Mouse (Mus musculus): ENCODE data around the gene Nr1h4.
"Not testable (repeated sequence)": the region's sequence is repeated elsewhere in the genome, so short reads cannot be mapped to it uniquely, and the experiment has no call there.

Gene Nr1h4

GRCm38 (mm10) chr10:89532929-89533727, at the start of gene Nr1h4:
TSS of gene Nr1h4 (minus strand) at chr10:89533585.
- DNase-seq = peak; percentile 66 to 76

DNA sequence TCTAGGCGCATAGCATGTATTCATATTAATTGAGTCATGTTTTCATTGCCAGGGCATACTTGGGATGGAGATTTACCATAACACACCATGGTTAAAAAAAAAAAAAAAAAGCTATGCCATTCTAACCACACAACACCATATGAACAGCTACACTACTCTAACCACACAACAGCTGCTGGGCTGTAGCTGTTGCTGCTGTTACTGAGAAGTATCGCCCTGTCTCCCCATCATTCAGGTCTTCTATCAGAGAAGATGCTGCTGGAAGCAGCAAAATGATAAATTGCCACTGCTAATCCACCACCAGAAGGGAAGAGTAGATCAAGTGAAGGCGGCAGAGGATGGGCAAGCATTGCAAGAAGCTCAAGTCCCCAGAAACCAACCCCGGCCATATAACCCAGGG, 45.4 kb upstream of the Nr1h4 start:
- DNase-seq = no peak

DNA sequence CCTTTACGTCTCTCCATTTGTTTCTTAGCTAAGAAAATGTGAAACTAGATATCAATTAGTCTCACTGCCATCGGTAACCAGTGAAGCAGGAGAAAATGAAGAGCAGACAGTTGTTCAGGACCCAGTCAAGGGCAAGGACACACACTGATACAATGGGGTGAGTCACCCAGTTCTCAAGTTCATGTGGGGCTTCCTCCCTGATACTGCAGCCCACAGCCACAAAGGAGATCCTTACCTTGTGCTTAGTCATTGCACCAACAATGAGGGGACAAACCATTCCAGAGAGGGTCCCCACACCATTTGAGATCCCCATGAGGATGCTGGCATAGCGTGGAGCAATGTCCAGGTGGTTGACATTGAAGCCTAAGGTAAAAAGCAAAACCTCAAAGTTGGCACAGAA, 44.3 kb upstream of the Nr1h4 start:
- DNase-seq = no peak

DNA sequence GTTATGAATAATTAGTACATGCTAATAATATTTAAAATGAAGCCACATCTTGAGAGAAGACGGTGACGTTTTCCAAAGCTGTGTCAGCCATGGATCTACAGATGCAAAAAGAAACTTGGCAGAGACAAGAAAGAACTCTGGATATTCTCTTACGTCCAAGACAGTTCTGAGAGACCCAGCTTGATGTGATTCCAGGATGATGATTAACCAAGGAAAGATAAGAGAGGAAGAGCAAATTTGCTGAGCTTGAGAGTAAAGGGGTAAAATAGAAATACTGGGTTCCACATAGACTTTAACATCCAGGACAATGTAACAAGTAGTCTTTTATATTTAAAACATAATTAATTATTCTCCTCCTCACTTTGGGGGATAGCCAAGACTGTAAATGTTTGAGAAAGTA, 40.0 kb upstream of the Nr1h4 start:
- no peak for DNase-seq

DNA sequence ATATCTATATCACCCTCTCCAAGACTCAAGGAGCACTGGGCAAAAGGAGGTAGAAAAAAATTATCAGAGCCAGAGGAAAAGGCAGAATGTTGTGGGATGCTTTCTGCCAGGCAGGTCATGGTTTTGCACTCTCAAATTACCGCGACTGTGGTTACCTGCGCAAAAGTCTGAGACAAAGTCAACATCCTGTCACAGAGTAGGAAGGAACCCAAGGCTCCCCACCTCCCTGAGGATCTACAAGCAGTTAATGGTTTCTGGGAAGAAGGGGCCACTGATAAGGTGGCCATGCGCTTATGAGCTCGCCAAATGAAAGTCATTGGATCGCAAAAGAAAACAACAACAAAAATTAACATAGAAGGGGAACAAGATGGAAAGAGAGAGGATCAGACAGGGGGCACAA, 39.6 kb upstream of the Nr1h4 start:
- DNase-seq = no peak

DNA sequence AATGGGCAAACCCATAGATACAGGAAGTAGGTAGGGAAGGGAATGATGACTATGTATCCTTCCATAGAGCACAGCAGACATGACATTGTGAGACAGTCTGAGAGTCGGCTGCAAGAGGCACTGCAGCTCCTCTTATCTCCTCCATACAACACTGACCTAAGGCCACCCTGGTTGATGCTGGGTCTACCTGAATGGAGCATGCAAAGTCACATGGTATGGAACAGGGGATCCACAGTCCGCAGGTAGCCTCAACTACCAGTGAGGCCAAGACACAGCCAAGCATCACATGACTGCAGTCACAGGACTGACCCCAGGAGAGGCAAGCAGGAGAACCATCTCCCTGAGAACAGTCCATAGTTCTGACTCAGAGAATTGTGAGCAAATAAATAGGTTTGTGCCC, 34.0 kb upstream of the Nr1h4 start:
- no peak for DNase-seq

DNA sequence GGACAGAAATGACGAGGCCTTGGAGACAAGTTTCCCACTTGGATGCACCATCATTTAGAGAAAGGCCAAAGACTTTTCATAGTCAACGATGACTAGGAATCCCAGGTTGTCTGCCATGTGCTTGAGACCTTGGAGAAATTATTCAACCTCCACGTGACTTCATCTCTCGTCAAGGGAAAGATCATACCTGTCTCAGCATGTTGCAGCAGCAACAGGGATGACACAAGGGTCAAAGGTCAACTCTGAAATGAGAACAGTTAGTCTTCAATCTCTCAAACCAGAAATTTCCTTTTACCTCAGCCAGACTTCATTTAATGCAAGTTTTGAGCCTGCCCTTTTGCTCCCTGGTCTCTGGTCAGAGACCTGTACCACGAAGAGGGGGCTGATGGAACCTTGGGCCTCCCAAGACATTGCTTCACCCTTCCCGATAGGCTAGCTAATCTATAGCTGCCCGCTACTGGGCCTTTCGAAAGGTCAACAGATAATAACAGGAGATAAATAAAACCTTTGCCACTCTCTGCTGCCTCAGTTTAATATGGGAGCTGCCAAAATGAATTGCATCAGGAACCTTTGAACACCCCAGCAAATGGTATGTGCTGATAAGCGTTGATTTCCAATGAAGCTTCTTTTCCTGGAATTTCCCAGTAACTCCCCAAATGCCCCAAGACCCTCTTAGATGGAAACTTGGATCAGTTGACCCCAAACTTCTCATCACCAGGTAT, 32.1 kb upstream of the Nr1h4 start:
- DNase-seq = no peak

DNA sequence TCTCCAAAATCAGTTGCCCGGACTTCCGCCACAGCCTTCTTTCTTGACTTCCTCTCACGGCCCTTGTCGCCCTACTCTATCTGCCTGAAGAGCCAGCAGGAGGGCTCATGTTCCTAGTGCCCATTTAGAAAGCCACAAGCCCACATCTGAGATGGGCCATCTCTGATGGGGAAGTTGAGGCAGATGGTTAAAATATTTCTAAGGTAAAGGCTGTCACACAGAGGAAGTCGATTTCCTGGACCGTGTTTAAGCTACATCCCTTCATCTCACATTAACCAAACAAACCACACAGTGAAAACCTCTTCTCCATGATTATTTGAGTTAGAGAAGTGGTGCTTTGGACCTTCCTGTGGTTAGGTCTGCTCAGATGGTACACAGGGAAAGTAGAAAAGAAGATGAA, 28.7 kb upstream of the Nr1h4 start:
- no peak for DNase-seq

GRCm38 (mm10) chr10:89559351-89559750, 26.0 kb upstream of the Nr1h4 start:
- no peak for DNase-seq

DNA sequence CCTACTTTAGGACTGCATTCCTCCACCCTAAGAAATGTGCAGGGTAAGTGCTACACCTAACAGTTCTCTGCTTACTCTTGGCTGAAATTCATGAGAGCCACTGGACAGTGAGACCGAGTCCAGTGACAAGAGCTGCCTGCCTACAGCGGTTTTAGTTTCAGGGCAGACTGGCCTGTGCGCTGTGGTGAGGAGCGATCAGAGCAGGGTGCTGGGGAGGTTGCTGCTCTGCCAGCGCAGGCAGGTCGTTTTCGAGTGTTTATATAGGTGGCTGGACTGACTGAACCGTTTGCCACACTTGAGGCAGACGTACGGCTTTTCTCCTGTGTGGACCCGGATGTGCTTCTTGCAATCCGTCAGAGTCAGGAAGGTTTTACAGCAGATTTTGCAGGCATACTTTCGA, 21.5 kb upstream of the Nr1h4 start:
- DNase-seq = not testable (repeated sequence)

DNA sequence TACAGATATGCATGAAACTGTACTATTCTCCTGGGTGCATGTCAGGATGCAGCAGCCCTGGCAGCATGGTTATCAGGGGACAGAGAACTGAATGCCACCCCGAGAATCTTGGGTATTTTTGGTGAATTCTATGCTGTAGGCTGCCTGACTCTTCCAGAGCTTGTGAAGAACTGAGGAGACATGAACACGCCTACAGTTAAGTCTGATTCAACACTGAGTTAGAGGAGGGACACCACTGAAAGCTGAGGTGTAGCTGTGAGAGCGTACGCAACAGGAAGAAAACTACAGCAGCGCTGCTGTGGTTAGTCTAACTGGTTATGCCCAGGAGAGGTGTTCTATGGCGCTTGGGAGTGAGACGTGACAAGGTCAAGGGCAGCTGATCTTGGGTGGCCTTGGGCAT, 20.5 kb upstream of the Nr1h4 start:
- not testable (repeated sequence) for DNase-seq

- no peak for DNase-seq
Measured at GRCm38 (mm10) chr10:89553015-89553414, 19.6 kb upstream of the Nr1h4 start.

- DNase-seq = no peak
Measured at GRCm38 (mm10) chr10:89551657-89552056, 18.3 kb upstream of the Nr1h4 start.

DNA sequence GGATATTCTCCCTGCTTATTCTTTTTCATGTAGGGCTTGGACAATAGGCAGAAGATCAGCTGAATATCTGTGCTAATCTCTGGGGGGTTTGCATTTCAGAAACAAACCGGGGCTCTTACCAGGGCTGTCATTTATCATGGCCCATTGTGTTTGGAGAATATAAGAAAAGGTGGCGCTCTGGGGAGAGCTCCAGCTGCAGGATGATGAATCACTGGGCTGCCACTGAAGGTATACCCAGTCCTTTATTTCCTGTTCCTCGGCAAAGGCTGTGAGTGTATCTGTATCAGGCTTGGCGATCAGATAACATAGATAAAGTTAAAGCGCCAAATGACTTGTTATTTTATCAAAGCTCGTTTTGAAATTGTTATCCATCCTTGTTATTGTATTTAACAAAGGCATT, 14.6 kb upstream of the Nr1h4 start:
- no peak for DNase-seq

DNA sequence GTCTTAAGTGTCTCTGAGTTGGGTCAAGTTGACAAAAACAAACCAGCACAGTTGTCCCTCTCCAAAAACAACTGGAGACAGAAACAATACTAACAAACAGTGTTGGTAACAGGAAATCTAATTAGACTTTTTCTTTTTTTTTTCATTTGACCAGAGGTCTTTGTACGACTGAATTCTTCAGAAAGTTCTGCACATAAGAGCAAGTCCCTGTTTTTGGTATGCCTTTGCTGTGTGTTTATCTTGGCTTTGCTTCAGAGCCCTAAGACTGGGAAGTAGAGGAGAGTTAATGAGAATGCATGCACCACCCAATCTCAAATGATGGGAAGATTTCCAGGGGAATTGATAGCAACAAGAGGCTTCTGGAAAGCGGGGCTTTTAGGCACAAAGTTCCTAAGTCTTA, 13.6 kb upstream of the Nr1h4 start:
- no peak for DNase-seq

- DNase-seq = no peak
Measured at GRCm38 (mm10) chr10:89543867-89544266, 10.5 kb upstream of the Nr1h4 start.

- no peak for DNase-seq
Measured at GRCm38 (mm10) chr10:89542321-89542720, 8.9 kb upstream of the Nr1h4 start.

- no peak for DNase-seq
Measured at GRCm38 (mm10) chr10:89532451-89532850, 934 bp downstream of the Nr1h4 start.

GRCm38 (mm10) chr10:89531976-89532375, 1.4 kb downstream of the Nr1h4 start:
- no peak for DNase-seq

DNA sequence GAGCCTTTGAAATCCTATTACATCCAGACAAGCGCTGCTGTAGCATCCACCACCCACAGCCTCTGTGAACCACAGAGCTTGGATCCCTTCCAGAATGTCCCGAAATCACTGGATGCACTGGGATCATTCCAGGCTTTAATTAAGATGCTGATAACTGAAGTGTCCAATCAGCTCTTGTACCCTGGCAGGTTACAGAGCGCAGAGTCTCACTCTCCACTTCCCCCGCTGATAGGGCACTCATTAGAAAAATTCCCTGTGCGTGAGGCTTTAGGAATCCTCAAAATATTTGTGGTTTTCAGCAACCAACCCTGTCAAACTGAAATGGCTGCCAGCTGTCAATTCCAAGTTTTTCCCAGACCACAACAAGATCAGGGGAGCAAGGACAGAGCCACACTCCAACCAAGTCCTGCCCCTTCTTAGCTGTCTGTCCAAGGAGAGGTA, 2.2 kb downstream of the Nr1h4 start:
- peak; percentile 40 to 60 for DNase-seq

DNA sequence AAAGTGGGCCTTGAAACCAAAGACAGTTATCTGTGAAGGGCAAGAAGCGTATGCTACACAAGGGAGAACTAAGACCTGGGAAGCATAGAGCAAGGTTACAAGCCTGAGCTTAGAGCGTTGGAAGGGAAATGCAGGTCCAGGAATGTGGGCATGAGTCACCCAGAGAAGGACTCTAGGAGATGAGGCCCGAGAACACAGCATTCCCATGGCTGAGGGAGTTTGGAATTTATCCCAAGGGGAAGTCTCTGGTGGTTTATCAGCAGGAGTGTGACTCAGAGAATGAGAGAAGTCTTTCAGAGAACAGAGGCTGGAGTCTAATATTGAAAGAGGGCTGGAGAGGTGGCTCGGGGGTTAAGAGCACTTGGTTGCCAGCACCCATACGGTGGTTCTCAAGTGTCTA, 6.3 kb downstream of the Nr1h4 start:
- no peak for DNase-seq

DNA sequence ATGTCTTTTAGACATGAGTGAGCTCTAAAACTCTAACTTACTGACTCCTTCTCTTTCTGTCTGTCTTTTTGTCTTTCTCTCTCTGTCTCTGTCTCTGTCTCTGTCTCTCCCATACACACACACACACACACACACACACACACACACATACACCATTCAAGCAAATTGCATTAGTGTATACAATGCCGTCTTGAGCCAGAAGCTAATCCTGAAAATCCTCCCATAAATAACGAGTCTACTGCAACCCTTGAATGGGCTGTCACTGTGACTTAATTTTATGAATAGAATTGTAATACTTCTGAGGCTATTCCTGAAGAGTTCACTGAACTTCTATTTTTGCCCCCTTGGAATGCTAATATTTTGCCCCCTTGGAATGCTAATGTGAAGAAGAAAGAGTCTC, 7.6 kb downstream of the Nr1h4 start:
- no peak for DNase-seq

- DNase-seq = no peak
Measured at GRCm38 (mm10) chr10:89522481-89522880, 10.9 kb downstream of the Nr1h4 start.

DNA sequence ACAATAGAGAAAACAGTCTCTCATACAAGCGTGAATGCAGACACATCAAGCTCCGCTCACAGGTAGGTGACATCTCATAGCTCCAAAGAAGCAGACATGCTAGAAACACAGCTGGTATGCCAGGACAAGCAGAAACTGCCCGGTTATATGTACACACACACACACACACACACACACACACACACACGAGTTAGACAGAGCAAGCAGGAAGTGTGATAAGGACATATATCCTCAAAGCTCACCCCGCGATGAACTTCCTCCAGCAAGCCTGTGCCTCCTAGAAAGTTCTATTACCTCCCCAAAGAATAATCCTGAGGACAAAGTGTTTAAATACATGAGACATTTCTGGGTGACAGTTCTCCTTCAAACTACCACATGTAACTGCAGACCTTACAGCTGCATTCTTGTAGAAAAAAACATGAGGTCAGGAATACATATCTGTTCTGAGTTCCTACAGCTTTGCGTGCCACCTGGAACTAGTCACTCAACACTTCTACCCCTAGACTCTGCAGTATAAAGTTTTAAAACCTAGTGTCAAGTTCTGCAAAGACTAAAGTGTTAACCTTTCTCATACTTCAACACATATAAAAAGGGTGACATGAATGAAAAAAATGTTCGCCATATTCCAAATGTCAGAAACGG, 11.5 kb downstream of the Nr1h4 start:
- DNase-seq = peak in 1 of 2 experiments; percentile 18
